Mouse (Mus musculus): ENCODE results near the gene Shroom3.

The Shroom3 gene

GRCm38 (mm10) chr5:92683351-92683807, at the start of gene Shroom3:
TSS of gene Shroom3 (plus strand) at chr5:92683435.
- DNase-seq (ENCODE audit: low spot score in 2 of 2), result peak in 1 of 2 experiments; percentile 23

- DNase-seq (ENCODE audit: low spot score in 2 of 2), result no peak
Measured at GRCm38 (mm10) chr5:92633526-92633925, 49.7 kb upstream of the Shroom3 start.

GRCm38 (mm10) chr5:92634916-92635315, 48.3 kb upstream of the Shroom3 start:
- no peak for DNase-seq (ENCODE audit: low spot score in 2 of 2)

- no peak for DNase-seq (ENCODE audit: low spot score in 2 of 2)
Measured at GRCm38 (mm10) chr5:92635891-92636290, 47.3 kb upstream of the Shroom3 start.

- DNase-seq (ENCODE audit: low spot score in 2 of 2), result no peak
Measured at GRCm38 (mm10) chr5:92640861-92641260, 42.4 kb upstream of the Shroom3 start.

GRCm38 (mm10) chr5:92656256-92656655, 27.0 kb upstream of the Shroom3 start:
- peak; percentile 50 to 78 for DNase-seq (ENCODE audit: low spot score in 2 of 2)

GRCm38 (mm10) chr5:92664321-92664720, 18.9 kb upstream of the Shroom3 start:
- no peak for DNase-seq (ENCODE audit: low spot score in 2 of 2)

GRCm38 (mm10) chr5:92666860-92667259, 16.4 kb upstream of the Shroom3 start:
- DNase-seq (ENCODE audit: low spot score in 2 of 2), result no peak

GRCm38 (mm10) chr5:92674859-92675573, 8.2 kb upstream of the Shroom3 start, which contains the start of gene Ccdc158:
TSS of gene Ccdc158 (minus strand) at chr5:92675271.
- peak; percentile 83 to 86 for DNase-seq (ENCODE audit: low spot score in 2 of 2)

- DNase-seq (ENCODE audit: low spot score in 2 of 2), result no peak
Measured at GRCm38 (mm10) chr5:92675574-92675920, 7.7 kb upstream of the Shroom3 start.

- DNase-seq (ENCODE audit: low spot score in 2 of 2), result peak; percentile 65 to 66
Measured at GRCm38 (mm10) chr5:92679441-92679840, 3.8 kb upstream of the Shroom3 start.

- DNase-seq (ENCODE audit: low spot score in 2 of 2), result no peak
Measured at GRCm38 (mm10) chr5:92681861-92682260, 1.4 kb upstream of the Shroom3 start.

- peak in 1 of 2 experiments; percentile 27 for DNase-seq (ENCODE audit: low spot score in 2 of 2)
Measured at GRCm38 (mm10) chr5:92682621-92683348, 450 bp upstream of the Shroom3 start.

GRCm38 (mm10) chr5:92683871-92684475, 738 bp downstream of the Shroom3 start:
- DNase-seq (ENCODE audit: low spot score in 2 of 2), result no peak

- no peak for DNase-seq (ENCODE audit: low spot score in 2 of 2)
Measured at GRCm38 (mm10) chr5:92684715-92685460, 1.7 kb downstream of the Shroom3 start.

GRCm38 (mm10) chr5:92688124-92688523, 4.9 kb downstream of the Shroom3 start:
- no peak for DNase-seq (ENCODE audit: low spot score in 2 of 2)

GRCm38 (mm10) chr5:92688569-92688968, 5.3 kb downstream of the Shroom3 start:
- DNase-seq (ENCODE audit: low spot score in 2 of 2), result no peak

- no peak for DNase-seq (ENCODE audit: low spot score in 2 of 2)
Measured at GRCm38 (mm10) chr5:92692206-92693007, 9.2 kb downstream of the Shroom3 start.

- DNase-seq (ENCODE audit: low spot score in 2 of 2), result no peak
Measured at GRCm38 (mm10) chr5:92693744-92694143, 10.5 kb downstream of the Shroom3 start.

GRCm38 (mm10) chr5:92694316-92694995, 11.2 kb downstream of the Shroom3 start:
- DNase-seq (ENCODE audit: low spot score in 2 of 2), result no peak

All from right cerebral cortex, postnatal 10 days (tissue).